Mouse (Mus musculus) lung, adult 2 months (tissue): Measurements from ENCODE around the gene Gk5.

ENCODE experiments used
- CTCF ChIP-seq: fragments of 200-500 bp; IDR thresholded peaks from 2 replicates; pipeline ENCODE4 v1.5.1; 2011; ENCODE audit warnings: mild to moderate bottlenecking, low read length, control low read depth; ENCODE audit not compliant: insufficient read depth
- POLR2A ChIP-seq: fragments of 200-500 bp; IDR thresholded peaks from 2 replicates; pipeline ENCODE4 v1.6.1; 2011; ENCODE audit warnings: low read depth, mild to moderate bottlenecking, control low read depth, low read length, borderline replicate concordance; ENCODE audit errors: extremely low read depth

DNA sequence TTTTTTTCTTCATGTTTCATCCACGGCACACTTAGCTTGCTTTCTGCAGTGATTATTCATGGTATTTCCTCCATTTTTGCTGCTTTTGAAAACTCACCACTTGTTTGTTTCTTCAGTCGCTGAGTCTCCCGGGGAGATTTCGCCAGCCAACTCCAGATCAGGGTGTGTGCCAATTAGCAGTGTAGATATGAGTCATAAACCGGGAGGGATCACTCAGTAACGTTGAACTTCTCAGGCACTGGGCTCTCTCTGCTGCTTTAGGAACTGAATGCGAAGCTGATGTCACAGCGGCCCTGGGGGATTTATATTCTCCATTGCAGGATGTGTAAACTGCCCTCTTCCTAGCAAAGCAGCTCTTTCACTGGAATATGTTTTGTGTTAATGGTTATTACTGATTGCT lies 15.8 kb downstream of the Gk5 start:
- TF ChIP-seq CTCF: no peak
- no peak for TF ChIP-seq POLR2A
